Mouse (Mus musculus): ENCODE measurements around the gene Olfr1065.
"Not testable (repeated sequence)": the region's sequence is repeated elsewhere in the genome, so short reads cannot be mapped to it uniquely, and the experiment has no call there.

Olfr1065 gene

DNA sequence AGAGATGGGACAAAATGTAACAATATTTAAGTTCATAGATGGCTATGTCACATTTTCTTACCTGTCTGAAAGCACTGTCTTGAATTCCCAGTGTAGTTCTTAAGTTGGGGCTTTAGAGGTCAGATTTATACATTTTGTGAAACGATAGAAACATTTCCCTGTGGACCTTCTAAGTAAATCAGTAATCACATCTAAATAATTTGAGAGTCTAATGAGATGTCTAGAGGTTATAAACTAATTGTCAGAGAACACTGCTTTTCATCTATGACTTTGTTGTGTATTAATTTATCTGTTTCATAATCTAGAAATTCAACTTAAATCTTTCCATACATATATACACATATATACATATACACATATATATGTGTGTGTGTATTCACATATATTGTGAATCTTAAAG lies at the start of gene Olfr1065:
Gene Olfr1065 (minus strand): TSS at position 101 of the 400 bp plus-strand sequence.
- not testable (repeated sequence) for DNase-seq (ENCODE audit: low read depth)

- no peak for DNase-seq (ENCODE audit: low read depth)
Measured at GRCm38 (mm10) chr2:86487286-86487685, 36.9 kb upstream of the Olfr1065 start, which contains the start of gene Olfr228. Gene Olfr228, minus strand, starts transcription at chr2:86487386.

DNA sequence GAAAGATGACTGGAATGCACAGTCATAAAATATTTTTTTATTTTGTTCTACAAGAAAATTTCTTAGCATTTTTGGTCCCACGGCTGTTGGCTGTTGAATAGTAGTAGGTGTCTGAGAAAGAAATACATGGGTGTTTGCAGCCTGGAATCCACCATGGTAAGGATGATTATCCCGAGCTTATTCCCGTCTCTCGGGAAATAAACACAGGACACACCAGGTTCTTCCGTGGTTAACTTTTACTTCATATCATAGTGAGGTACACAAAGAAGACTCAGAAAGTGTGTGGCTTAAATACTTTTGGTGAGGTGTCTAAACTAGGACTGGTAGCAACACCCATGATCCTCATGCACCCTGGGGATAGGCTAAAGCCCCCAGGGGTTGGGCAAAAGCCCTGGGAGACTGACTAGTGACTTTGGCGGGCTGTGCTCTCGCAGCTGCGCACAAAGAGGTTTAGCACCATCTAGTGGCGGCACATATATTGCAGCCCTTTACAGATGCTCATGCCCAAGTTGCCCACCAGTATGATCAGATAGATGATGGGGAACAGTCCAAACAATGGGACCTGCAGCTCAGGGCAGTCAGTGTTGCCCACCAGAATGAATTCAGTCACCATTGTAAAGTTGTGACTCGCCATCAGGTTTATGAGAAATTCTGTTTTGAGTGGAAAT lies 14.2 kb upstream of the Olfr1065 start:
- DNase-seq (ENCODE audit: low read depth): no peak

DNA sequence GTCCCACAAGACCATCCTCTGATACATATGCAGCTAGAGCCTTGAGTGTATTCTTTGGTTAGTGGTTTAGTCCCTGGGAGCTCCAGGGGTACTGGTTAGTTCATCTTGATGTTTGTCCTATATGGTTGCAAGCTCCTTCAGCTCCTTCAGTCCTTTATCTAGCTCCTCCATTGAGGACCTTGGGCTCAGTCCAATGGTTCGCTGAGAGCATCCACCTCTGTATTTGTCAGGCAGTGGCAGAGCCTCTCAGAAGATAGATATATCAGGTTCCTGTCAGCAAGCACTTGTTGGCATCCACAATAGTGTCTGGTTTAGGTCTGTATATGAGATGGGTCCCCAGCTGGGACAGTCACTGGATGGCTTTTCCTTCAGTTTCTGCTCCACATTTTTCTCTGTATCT lies 10.0 kb upstream of the Olfr1065 start:
- DNase-seq (ENCODE audit: low read depth): no peak

- no peak for DNase-seq (ENCODE audit: low read depth)
Measured at GRCm38 (mm10) chr2:86456169-86456568, 5.8 kb upstream of the Olfr1065 start, which contains the start of gene Olfr1066. Gene Olfr1066, minus strand, starts transcription at chr2:86456269.

DNA sequence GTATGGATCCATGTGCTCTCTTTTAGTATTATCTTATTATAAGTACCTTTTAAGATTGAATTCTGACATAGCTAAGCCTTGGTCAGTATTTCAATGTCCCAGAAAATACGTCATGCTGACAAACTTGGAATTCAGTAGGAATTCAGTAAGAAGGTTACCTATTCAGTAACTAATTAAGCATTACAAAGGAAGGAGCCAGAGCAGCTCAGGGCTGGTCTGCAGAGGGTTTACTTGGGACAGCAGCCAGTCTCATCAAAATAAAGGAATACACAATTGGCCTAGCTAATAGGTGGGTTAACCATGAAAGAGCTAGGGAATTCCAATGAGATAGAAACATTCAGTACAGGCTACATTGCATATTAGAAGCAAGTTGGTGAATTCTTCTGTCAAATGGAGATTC lies 8.3 kb downstream of the Olfr1065 start:
- DNase-seq (ENCODE audit: low read depth): not testable (repeated sequence)

DNA sequence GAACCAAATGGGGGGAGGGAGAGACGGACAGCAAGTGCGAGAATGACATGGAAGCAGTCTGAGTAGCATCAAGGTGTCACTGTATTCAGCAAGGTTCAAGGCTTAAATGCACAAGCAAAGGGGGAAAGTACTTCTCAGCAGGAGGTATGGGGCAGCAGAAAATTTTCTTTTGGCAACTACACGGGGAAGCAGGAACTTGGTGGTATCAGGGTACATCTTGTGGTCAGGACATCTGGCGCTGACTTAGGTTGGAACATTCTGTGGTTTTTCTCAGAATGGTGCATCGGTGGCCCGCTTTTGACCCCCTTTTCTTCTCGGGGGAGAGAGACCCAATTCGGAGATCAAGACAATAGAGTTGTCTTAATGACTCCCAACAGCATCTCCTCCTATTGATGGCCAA lies 21.9 kb downstream of the Olfr1065 start:
- not testable (repeated sequence) for DNase-seq (ENCODE audit: low read depth)

DNA sequence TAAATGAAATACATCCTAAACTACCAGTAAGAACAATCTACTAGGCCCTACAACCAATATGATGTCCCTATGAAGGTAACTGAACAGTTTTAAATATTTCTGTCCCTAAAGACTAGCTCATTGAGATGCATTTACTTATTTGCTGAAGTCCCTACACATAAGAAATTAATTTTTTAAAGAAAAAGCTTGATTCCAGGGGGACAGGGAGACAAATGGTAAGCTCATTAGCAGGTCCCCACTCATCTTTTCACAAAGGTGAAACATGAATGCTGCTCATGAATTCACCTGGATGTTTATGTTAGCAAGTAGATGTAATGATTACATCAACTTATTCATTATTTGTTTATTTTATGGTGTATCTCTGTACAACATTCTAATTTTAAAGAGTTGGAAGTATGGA lies 23.7 kb downstream of the Olfr1065 start, which contains the start of gene Olfr1062:
Gene Olfr1062 (minus strand): TSS at position 101 of the 400 bp plus-strand sequence.
- not testable (repeated sequence) for DNase-seq (ENCODE audit: low read depth)

- DNase-seq (ENCODE audit: low read depth): no peak
Measured at GRCm38 (mm10) chr2:86413950-86414349, 36.4 kb downstream of the Olfr1065 start, which contains the start of gene Olfr1061. Gene Olfr1061, minus strand, starts transcription at chr2:86414050.

DNA sequence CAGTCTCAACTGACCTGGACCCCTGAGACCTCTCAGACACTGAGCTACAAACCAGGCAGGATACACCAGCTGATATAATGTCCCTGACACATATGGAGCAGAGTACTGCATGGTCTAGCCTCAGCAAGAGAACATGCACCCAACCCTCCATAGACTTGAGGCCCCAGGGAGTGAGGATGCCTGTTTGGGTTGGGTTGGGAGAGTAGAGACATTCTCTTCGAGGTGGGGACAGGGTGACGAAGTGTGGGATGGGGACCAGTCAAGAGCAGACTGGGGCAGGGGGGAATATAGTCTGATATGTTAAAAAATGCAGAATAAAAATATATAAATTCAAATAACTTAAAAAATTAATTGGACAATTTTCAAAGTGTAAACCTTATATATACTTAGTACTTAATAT lies 55.3 kb downstream of the Olfr1065 start:
- no peak for DNase-seq (ENCODE audit: low read depth)

Measured in NIH3T3 (cell line).